8 mouse cellular contexts compared by ENCODE assay signal in genomic region chr10:123195961-123196834, GRCm38 (mm10). TPM values are rescaled to one million over a fixed set of nuclear protein-coding genes. Genes with fewer than 3 reads are reported as not detected.
DNase-seq lines count a peak whose midpoint lies in the region; ATAC-seq and TF ChIP-seq lines count a peak whose summit lies in the region.

No protein-coding gene starts in this region.

- H3K9me3 ChIP-seq in forebrain, embryonic 11.5 days (ENCODE audit: control insufficient read depth, low read length), result no peaks in the 10 kb centered on the region
- no peaks in the 10 kb centered on the region for H3K9me3 ChIP-seq in liver, embryonic 14.5 days (ENCODE audit: control insufficient read depth, low read length)
- H3K9me3 ChIP-seq in neural tube, embryonic 13.5 days, result no peaks in the 10 kb centered on the region

- peak; percentile 77 for ATAC-seq in forebrain, embryonic 11.5 days (replicated peaks; ENCODE audit: low FRiP score)
- peak; percentile 67 for ATAC-seq in liver, embryonic 14.5 days (ENCODE audit: insufficient read depth)
- ATAC-seq in neural tube, embryonic 13.5 days (ENCODE audit: low read depth), result peak; percentile 52

- TF ChIP-seq CTCF in liver, embryonic 14.5 days (IDR thresholded peaks at IDR 0.05; ENCODE audit: low read depth), result no peak

- peak overlapping the region; percentile 83 for H3K9ac ChIP-seq in forebrain, embryonic 11.5 days (ENCODE audit: low read length)
- peak overlapping the region; percentile 99 for H3K9ac ChIP-seq in liver, embryonic 14.5 days (replicated peaks)
- H3K9ac ChIP-seq in neural tube, embryonic 13.5 days, result peak overlapping the region; percentile 96

- peak; percentile 28 for DNase-seq in layer of hippocampus, adult 11-12 months (ENCODE audit: low spot score)
- DNase-seq in layer of hippocampus, adult 9-10 months (ENCODE audit: low spot score), result no peak
- peak; percentile 74 for DNase-seq in adrenal gland, postnatal 14 days
- DNase-seq in forebrain, embryonic 11.5 days (ENCODE audit: low spot score), result peak; percentile 65
- peak; percentile 28 for DNase-seq in hindlimb bud, embryonic 11.5 days (ENCODE audit: extremely low spot score, low read depth, low spot score)
- peak; percentile 85 to 89 (median 87) for DNase-seq in liver, embryonic 14.5 days (ENCODE audit: low read depth in 3 of 3, low spot score in 3 of 3)
- DNase-seq in thymus, postnatal 10 days (ENCODE audit: low spot score in 2 of 2), result peak; percentile 54 to 63

- no peaks in the 10 kb centered on the region for H3K4me1 ChIP-seq in forebrain, embryonic 11.5 days (replicated peaks; ENCODE audit: control insufficient read depth, insufficient read depth, low read length)
- H3K4me1 ChIP-seq in liver, embryonic 14.5 days (replicated peaks; ENCODE audit: control insufficient read depth in 2 of 2, insufficient read depth in 2 of 2, low read length in 1 of 2), result peaks cover 34 to 39% of the 10 kb centered on the region in 2 experiments
- H3K4me1 ChIP-seq in neural tube, embryonic 13.5 days (replicated peaks), result peaks cover 24% of the 10 kb centered on the region

- H3K27me3 ChIP-seq in forebrain, embryonic 11.5 days (ENCODE audit: control insufficient read depth, insufficient read depth, low read length), result no peaks in the 10 kb centered on the region
- H3K27me3 ChIP-seq in liver, embryonic 14.5 days (ENCODE audit: control insufficient read depth, insufficient read depth, low read length), result no peaks in the 10 kb centered on the region
- H3K27me3 ChIP-seq in neural tube, embryonic 13.5 days, result no peaks in the 10 kb centered on the region; the same call in 1 of the 2 replicates

- WGBS in forebrain, embryonic 11.5 days, result under 1% methylated on average over 53 of the region's 66 CpGs
- WGBS in liver, embryonic 14.5 days (ENCODE audit: insufficient replicate concordance), result under 1% methylated on average over 61 of the region's 66 CpGs
- WGBS in neural tube, embryonic 13.5 days, result under 1% methylated on average over 62 of the region's 66 CpGs

- TF ChIP-seq EP300 in liver, embryonic 14.5 days (IDR thresholded peaks at IDR 0.05; ENCODE audit: low read depth), result peak; percentile 78

- peak overlapping the region; percentile 74 for H3K27ac ChIP-seq in forebrain, embryonic 11.5 days (ENCODE audit: low read depth, low read length)
- peak overlapping the region; percentile 93 for H3K27ac ChIP-seq in liver, embryonic 14.5 days
- peak overlapping the region; percentile 95 for H3K27ac ChIP-seq in neural tube, embryonic 13.5 days (replicated peaks)

- peak overlapping the region; percentile 60 for H3K4me2 ChIP-seq in forebrain, embryonic 11.5 days (ENCODE audit: low read depth, low read length, severe bottlenecking)
- peak overlapping the region; percentile 72 for H3K4me2 ChIP-seq in liver, embryonic 14.5 days (ENCODE audit: low read depth)
- H3K4me2 ChIP-seq in neural tube, embryonic 13.5 days, result peak overlapping the region; percentile 61

- H3K36me3 ChIP-seq in forebrain, embryonic 11.5 days (ENCODE audit: control insufficient read depth, insufficient read depth, low read length), result no peaks in the 10 kb centered on the region
- H3K36me3 ChIP-seq in liver, embryonic 14.5 days (replicated peaks; ENCODE audit: control insufficient read depth, insufficient read depth, low read depth), result no peaks in the 10 kb centered on the region
- no peaks in the 10 kb centered on the region for H3K36me3 ChIP-seq in neural tube, embryonic 13.5 days

- H3K4me3 ChIP-seq in forebrain, embryonic 11.5 days (ENCODE audit: low read depth, low read length), result peak overlapping the region; percentile 91
- peak overlapping the region; percentile 92 to 96 for H3K4me3 ChIP-seq in liver, embryonic 14.5 days (ENCODE audit: insufficient read depth in 1 of 2, low read depth in 2 of 2, low read length in 2 of 2)
- peak overlapping the region; percentile 96 for H3K4me3 ChIP-seq in neural tube, embryonic 13.5 days

RNA-seq across cellular contexts. Expression of gene Usp15, which starts 0.6 kb away (rescaled TPM):
- 92.2 and 94.3 TPM in 2 replicates for total RNA-seq in adrenal gland, postnatal 14 days (2021)
- polyA plus RNA-seq in forebrain, embryonic 11.5 days (2014; fragmentation: Nextera tagmentation; extraction: Ambion mirVana), result 76.2 and 80.1 TPM in 2 replicates
- polyA plus RNA-seq in liver, embryonic 14.5 days (2012; rRNA removed), result 24.9 and 44.2 TPM in 2 replicates
- polyA plus RNA-seq in liver, embryonic 14.5 days (2014; fragmentation: Nextera tagmentation; extraction: Ambion mirVana), result 94.2 and 104 TPM in 2 replicates
- polyA plus RNA-seq in neural tube, embryonic 13.5 days (2015; fragmentation: Nextera tagmentation; extraction: Ambion mirVana), result 68.2 and 71.1 TPM in 2 replicates
